Mouse (Mus musculus): Measurements from ENCODE around the gene Fgf9. TPM values are rescaled to one million over a fixed set of nuclear protein-coding genes. Genes with fewer than 3 reads are reported as not detected.

The Fgf9 gene
- 18.8 and 23.2 TPM in 2 replicates for polyA plus RNA-seq (2014; fragmentation: Nextera tagmentation; extraction: Ambion mirVana)

DNA sequence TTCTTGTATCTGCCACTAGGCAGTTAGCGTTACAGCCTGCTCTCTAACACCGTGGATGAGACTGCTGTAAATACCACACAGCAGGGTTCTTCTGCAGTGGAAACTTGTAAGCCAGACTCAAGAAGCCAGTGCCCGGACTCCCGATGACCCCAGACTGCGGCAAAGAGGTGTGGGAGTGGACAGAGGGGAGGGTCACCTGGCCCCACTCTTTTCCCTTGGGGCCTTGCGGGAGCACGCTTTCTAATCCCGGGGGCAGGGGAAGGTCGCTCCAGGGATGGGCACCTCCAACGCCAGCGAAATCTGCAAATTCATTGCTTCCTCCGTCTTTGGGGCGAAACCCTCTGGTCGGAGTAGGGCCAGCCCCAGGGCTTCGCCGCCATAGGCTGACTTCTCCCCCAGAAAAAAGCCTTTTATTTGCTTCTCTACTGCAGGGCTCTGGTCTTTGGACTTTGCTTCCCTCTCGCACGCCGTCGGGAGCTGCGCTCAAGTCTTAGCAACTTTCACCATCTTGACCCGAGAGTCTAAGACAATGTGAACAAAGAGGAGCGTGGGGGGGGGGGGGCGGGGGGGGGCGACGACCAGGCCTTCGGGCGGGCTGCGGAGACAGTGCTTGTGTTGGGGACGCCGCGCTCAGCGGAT lies at the start of gene Fgf9:
Fgf9 (plus strand) TSS at position 67 of the 639 bp plus-strand sequence.
- Histone ChIP-seq H3K9ac (replicated peaks; ENCODE audit: low read depth, low read length) (peak within 1 kb of the TSS; percentile 61), H3K4me1 (ENCODE audit: control insufficient read depth, insufficient read depth, low read length) (peaks cover 12% of the 10 kb centered on the region), H3K27me3 (ENCODE audit: control insufficient read depth, insufficient read depth, low read length) (peaks cover 8% of the 10 kb centered on the region), H3K9me3 (ENCODE audit: control insufficient read depth, low read length) (no peaks in the 10 kb centered on the region), H3K27ac (ENCODE audit: low read depth, low read length) (peak within 1 kb of the TSS; percentile 39; the same call in 1 of the 2 replicates), H3K4me2 (ENCODE audit: low read depth, low read length) (peak within 1 kb of the TSS; percentile 91), H3K4me3 (ENCODE audit: low read depth, low read length) (peak within 1 kb of the TSS; percentile 63), H3K36me3 (ENCODE audit: control insufficient read depth, insufficient read depth, low read length) (no peaks in the 10 kb centered on the region)
- 0 out of 2 replicates have a peak, but pooled peaks have one; percentile 5 for ATAC-seq (ENCODE audit: low read depth)
- 1% methylated on average over 33 of the region's 33 CpGs for WGBS

GRCm38 (mm10) chr14:58034567-58034966 lies 35.8 kb upstream of the Fgf9 start:
- no peak overlapping the region for H3K4me3 ChIP-seq (ENCODE audit: low read depth, low read length)
- H3K4me2 ChIP-seq (ENCODE audit: low read depth, low read length), result no peak overlapping the region
- no peaks in the 10 kb centered on the region for H3K9me3 ChIP-seq (ENCODE audit: control insufficient read depth, low read length)
- H3K4me1 ChIP-seq (ENCODE audit: control insufficient read depth, insufficient read depth, low read length), result no peaks in the 10 kb centered on the region
- no peak overlapping the region for H3K9ac ChIP-seq (replicated peaks; ENCODE audit: low read depth, low read length)
- H3K36me3 ChIP-seq (ENCODE audit: control insufficient read depth, insufficient read depth, low read length), result no peaks in the 10 kb centered on the region
- H3K27me3 ChIP-seq (ENCODE audit: control insufficient read depth, insufficient read depth, low read length), result no peaks in the 10 kb centered on the region
- H3K27ac ChIP-seq (ENCODE audit: low read depth, low read length), result no peak overlapping the region
- WGBS, result 12% methylated on average over 8 of the region's 8 CpGs
- ATAC-seq (ENCODE audit: low read depth), result no peak

DNA sequence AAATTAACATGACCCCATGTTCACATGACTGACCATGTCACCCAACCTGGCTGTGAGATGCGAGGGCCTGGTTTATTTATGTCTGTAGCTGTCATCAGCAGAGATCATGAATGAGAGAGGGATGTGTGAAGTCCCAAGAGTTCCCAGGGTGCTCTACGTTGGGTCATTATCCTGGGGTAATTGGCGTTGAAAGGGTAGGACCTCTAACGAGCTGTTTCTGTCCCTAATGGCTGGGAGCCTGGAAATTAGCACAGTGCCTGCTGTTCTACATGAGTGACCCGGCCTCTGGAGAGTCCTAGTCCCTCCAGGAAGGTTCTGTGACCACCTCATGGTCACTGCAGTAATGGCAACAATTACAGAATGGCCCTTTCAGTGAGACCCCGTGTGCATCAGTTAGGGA lies 34.2 kb upstream of the Fgf9 start:
- Histone ChIP-seq H3K4me1 (ENCODE audit: control insufficient read depth, insufficient read depth, low read length) (no peaks in the 10 kb centered on the region), H3K27me3 (ENCODE audit: control insufficient read depth, insufficient read depth, low read length) (no peaks in the 10 kb centered on the region), H3K36me3 (ENCODE audit: control insufficient read depth, insufficient read depth, low read length) (no peaks in the 10 kb centered on the region), H3K4me2 (ENCODE audit: low read depth, low read length) (no peak overlapping the region), H3K27ac (ENCODE audit: low read depth, low read length) (no peak overlapping the region), H3K9me3 (ENCODE audit: control insufficient read depth, low read length) (no peaks in the 10 kb centered on the region), H3K9ac (replicated peaks; ENCODE audit: low read depth, low read length) (no peak overlapping the region), H3K4me3 (ENCODE audit: low read depth, low read length) (no peak overlapping the region)
- 8% methylated on average over 6 of the region's 6 CpGs for WGBS
- no peak for ATAC-seq (ENCODE audit: low read depth)

- H3K4me2 ChIP-seq (ENCODE audit: low read depth, low read length), result no peak overlapping the region
- 87% methylated on average over 4 of the region's 4 CpGs for WGBS
- no peaks in the 10 kb centered on the region for H3K27me3 ChIP-seq (ENCODE audit: control insufficient read depth, insufficient read depth, low read length)
- H3K4me1 ChIP-seq (ENCODE audit: control insufficient read depth, insufficient read depth, low read length), result no peaks in the 10 kb centered on the region
- ATAC-seq (ENCODE audit: low read depth), result no peak
- H3K27ac ChIP-seq (ENCODE audit: low read depth, low read length), result no peak overlapping the region
- H3K9ac ChIP-seq (replicated peaks; ENCODE audit: low read depth, low read length), result no peak overlapping the region
- H3K9me3 ChIP-seq (ENCODE audit: control insufficient read depth, low read length), result no peaks in the 10 kb centered on the region
- no peaks in the 10 kb centered on the region for H3K36me3 ChIP-seq (ENCODE audit: control insufficient read depth, insufficient read depth, low read length)
- H3K4me3 ChIP-seq (ENCODE audit: low read depth, low read length), result no peak overlapping the region
These were observed 23.6 kb upstream of the Fgf9 start for GRCm38 (mm10) chr14:58046639-58047284.

GRCm38 (mm10) chr14:58050691-58051090 lies 19.7 kb upstream of the Fgf9 start:
- Histone ChIP-seq H3K36me3 (ENCODE audit: control insufficient read depth, insufficient read depth, low read length) (no peaks in the 10 kb centered on the region), H3K9me3 (ENCODE audit: control insufficient read depth, low read length) (no peaks in the 10 kb centered on the region), H3K27me3 (ENCODE audit: control insufficient read depth, insufficient read depth, low read length) (no peaks in the 10 kb centered on the region), H3K4me3 (ENCODE audit: low read depth, low read length) (no peak overlapping the region), H3K4me1 (ENCODE audit: control insufficient read depth, insufficient read depth, low read length) (no peaks in the 10 kb centered on the region), H3K27ac (ENCODE audit: low read depth, low read length) (no peak overlapping the region), H3K4me2 (ENCODE audit: low read depth, low read length) (no peak overlapping the region), H3K9ac (replicated peaks; ENCODE audit: low read depth, low read length) (no peak overlapping the region)
- no peak for ATAC-seq (ENCODE audit: low read depth)
- 85% methylated on average over 5 of the region's 5 CpGs for whole genome bisulfite sequencing

DNA sequence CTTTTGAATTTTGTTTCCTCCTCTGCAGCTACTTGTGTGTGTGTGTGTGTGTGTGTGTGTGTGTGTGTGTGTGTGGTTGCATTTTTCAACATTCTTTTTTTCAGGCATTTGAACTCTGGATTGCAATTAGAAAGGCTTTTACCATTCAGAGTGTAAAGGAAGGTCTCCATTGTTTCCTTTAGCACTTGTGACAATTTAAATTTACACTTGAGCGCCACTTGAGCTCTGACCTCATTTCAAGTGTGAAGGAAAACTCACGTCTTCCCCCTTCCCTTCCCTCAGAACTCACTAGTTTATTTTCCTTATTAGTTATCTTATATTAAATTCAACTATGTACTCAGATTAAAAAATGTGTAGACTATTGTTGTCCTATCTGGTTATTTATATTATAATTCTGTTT lies 2.8 kb upstream of the Fgf9 start:
- WGBS, result 23% methylated on average over 2 of the region's 2 CpGs
- Histone ChIP-seq H3K36me3 (ENCODE audit: control insufficient read depth, insufficient read depth, low read length) (no peaks in the 10 kb centered on the region), H3K4me3 (ENCODE audit: low read depth, low read length) (no peak overlapping the region), H3K4me2 (ENCODE audit: low read depth, low read length) (no peak overlapping the region), H3K9me3 (ENCODE audit: control insufficient read depth, low read length) (no peaks in the 10 kb centered on the region), H3K4me1 (ENCODE audit: control insufficient read depth, insufficient read depth, low read length) (peaks cover 4% of the 10 kb centered on the region; the same call in 1 of the 2 replicates), H3K9ac (replicated peaks; ENCODE audit: low read depth, low read length) (no peak overlapping the region), H3K27me3 (ENCODE audit: control insufficient read depth, insufficient read depth, low read length) (no peaks in the 10 kb centered on the region; the same call in 1 of the 2 replicates), H3K27ac (ENCODE audit: low read depth, low read length) (no peak overlapping the region)
- no peak for ATAC-seq (ENCODE audit: low read depth)

GRCm38 (mm10) chr14:58068641-58069040 lies 1.7 kb upstream of the Fgf9 start:
- WGBS, result 85% methylated on average over 1 of the region's 1 CpGs
- H3K9ac ChIP-seq (replicated peaks; ENCODE audit: low read depth, low read length), result no peak overlapping the region
- no peaks in the 10 kb centered on the region for H3K9me3 ChIP-seq (ENCODE audit: control insufficient read depth, low read length)
- no peak overlapping the region for H3K4me2 ChIP-seq (ENCODE audit: low read depth, low read length)
- no peaks in the 10 kb centered on the region for H3K36me3 ChIP-seq (ENCODE audit: control insufficient read depth, insufficient read depth, low read length)
- ATAC-seq (ENCODE audit: low read depth), result no peak
- H3K27ac ChIP-seq (ENCODE audit: low read depth, low read length), result no peak overlapping the region
- H3K27me3 ChIP-seq (ENCODE audit: control insufficient read depth, insufficient read depth, low read length), result no peaks in the 10 kb centered on the region; the same call in 1 of the 2 replicates
- H3K4me3 ChIP-seq (ENCODE audit: low read depth, low read length), result no peak overlapping the region
- H3K4me1 ChIP-seq (ENCODE audit: control insufficient read depth, insufficient read depth, low read length), result peaks cover 9% of the 10 kb centered on the region

GRCm38 (mm10) chr14:58069927-58070326 lies 420 bp upstream of the Fgf9 start:
- H3K9me3 ChIP-seq (ENCODE audit: control insufficient read depth, low read length), result no peaks in the 10 kb centered on the region
- no peak overlapping the region for H3K27ac ChIP-seq (ENCODE audit: low read depth, low read length)
- peaks cover 12% of the 10 kb centered on the region for H3K4me1 ChIP-seq (ENCODE audit: control insufficient read depth, insufficient read depth, low read length)
- no peak overlapping the region; the same call in 1 of the 2 replicates for H3K9ac ChIP-seq (replicated peaks; ENCODE audit: low read depth, low read length)
- 2% methylated on average over 6 of the region's 6 CpGs for WGBS
- peaks cover 7% of the 10 kb centered on the region for H3K27me3 ChIP-seq (ENCODE audit: control insufficient read depth, insufficient read depth, low read length)
- H3K4me2 ChIP-seq (ENCODE audit: low read depth, low read length), result peak overlapping the region; percentile 91
- peak overlapping the region; percentile 63 for H3K4me3 ChIP-seq (ENCODE audit: low read depth, low read length)
- no peaks in the 10 kb centered on the region for H3K36me3 ChIP-seq (ENCODE audit: control insufficient read depth, insufficient read depth, low read length)
- ATAC-seq (ENCODE audit: low read depth), result no peak

GRCm38 (mm10) chr14:58071120-58071641 lies 834 bp downstream of the Fgf9 start:
- Histone ChIP-seq H3K27me3 (ENCODE audit: control insufficient read depth, insufficient read depth, low read length) (peaks cover 8% of the 10 kb centered on the region), H3K4me1 (ENCODE audit: control insufficient read depth, insufficient read depth, low read length) (peaks cover 12% of the 10 kb centered on the region), H3K36me3 (ENCODE audit: control insufficient read depth, insufficient read depth, low read length) (no peaks in the 10 kb centered on the region), H3K4me3 (ENCODE audit: low read depth, low read length) (peak overlapping the region; percentile 63), H3K27ac (ENCODE audit: low read depth, low read length) (peak overlapping the region; percentile 39; the same call in 1 of the 2 replicates), H3K4me2 (ENCODE audit: low read depth, low read length) (peak overlapping the region; percentile 91), H3K9me3 (ENCODE audit: control insufficient read depth, low read length) (no peaks in the 10 kb centered on the region), H3K9ac (replicated peaks; ENCODE audit: low read depth, low read length) (peak overlapping the region; percentile 61)
- WGBS, result under 1% methylated on average over 29 of the region's 31 CpGs
- ATAC-seq (ENCODE audit: low read depth), result peak; percentile 1; the same call in 1 of the 2 replicates
